Mouse (Mus musculus) liver, postnatal 0 days (tissue): ENCODE measurements at regions not wholly inside any gene's neighbourhood (a gene's known extent, or its start where the extent isn't known, plus 50 kb on each side); places are given as distances from the start of the nearest gene placed in this dataset.

Source experiments
- ATAC-seq: fragments of 200-750 bp; cut with Nextera tagmentation; 2 replicates; pipeline ENCODE4 v1.8.0; 2017; ENCODE audit warnings: mild to moderate bottlenecking, moderate library complexity
- DNase-seq: peaks from one replicate; pipeline ENCODE4 v3.0.0-alpha.2; 2016
- H3K27ac ChIP-seq: fragments of 300-500 bp; sonication (generic); 2 replicates; pipeline ENCODE4 v1.5.1; 2014; ENCODE audit warnings: antibody characterized with exemption, moderate library complexity, mild to moderate bottlenecking, low read depth
- H3K27me3 ChIP-seq: fragments of 300-500 bp; sonication (generic); 2 replicates; pipeline ENCODE4 v1.6.1; 2014; ENCODE audit warnings: low read length, control low read depth, mixed read lengths; ENCODE audit not compliant: insufficient read depth
- H3K36me3 ChIP-seq: fragments of 300-500 bp; sonication (generic); replicated peaks from 2 replicates; pipeline ENCODE4 v1.6.1; 2014; ENCODE audit warnings: mild to moderate bottlenecking, control low read depth, low read length, moderate library complexity, mixed read lengths; ENCODE audit not compliant: insufficient read depth
- H3K4me1 ChIP-seq: fragments of 300-500 bp; sonication (generic); 2 replicates; pipeline ENCODE4 v1.6.1; 2014; ENCODE audit warnings: antibody characterized with exemption, mild to moderate bottlenecking, control low read depth; ENCODE audit not compliant: insufficient read depth
- H3K4me2 ChIP-seq: fragments of 300-500 bp; sonication (generic); 2 replicates; pipeline ENCODE4 v1.6.1; 2014; ENCODE audit warnings: low read depth, mild to moderate bottlenecking, low read length, moderate library complexity, mixed read lengths
- H3K4me3 ChIP-seq: fragments of 300-500 bp; sonication (generic); 2 replicates; pipeline ENCODE4 v1.5.1; 2014; ENCODE audit warnings: low read depth, low read length
- H3K9ac ChIP-seq: fragments of 300-500 bp; sonication (generic); replicated peaks from 2 replicates; pipeline ENCODE4 v1.6.1; 2014; ENCODE audit warnings: mild to moderate bottlenecking, moderate library complexity
- H3K9me3 ChIP-seq: fragments of 300-500 bp; sonication (generic); 2 replicates; pipeline ENCODE4 v1.6.1; 2016; ENCODE audit warnings: mild to moderate bottlenecking, control low read depth, low read length, mixed read lengths
- CTCF ChIP-seq: sonication (generic); IDR thresholded peaks from 2 replicates; pipeline ENCODE4 v1.5.1; 2016; ENCODE audit warnings: antibody characterized with exemption, low read depth
- EP300 ChIP-seq: IDR thresholded peaks from 2 replicates; pipeline ENCODE4 v1.6.1; 2016; ENCODE audit warnings: antibody characterized with exemption, low read depth, mild to moderate bottlenecking
- WGBS: fragments of 180-500 bp; shearing (Covaris S2); extraction: QIAGEN DNeasy Blood & Tissue Kit; methylation state at CpG from one replicate; pipeline ENCODE4 v1.1.7; 2014; ENCODE audit not compliant: insufficient replicate concordance; 5-methylcytosine and 5-hydroxymethylcytosine counted together

DNA sequence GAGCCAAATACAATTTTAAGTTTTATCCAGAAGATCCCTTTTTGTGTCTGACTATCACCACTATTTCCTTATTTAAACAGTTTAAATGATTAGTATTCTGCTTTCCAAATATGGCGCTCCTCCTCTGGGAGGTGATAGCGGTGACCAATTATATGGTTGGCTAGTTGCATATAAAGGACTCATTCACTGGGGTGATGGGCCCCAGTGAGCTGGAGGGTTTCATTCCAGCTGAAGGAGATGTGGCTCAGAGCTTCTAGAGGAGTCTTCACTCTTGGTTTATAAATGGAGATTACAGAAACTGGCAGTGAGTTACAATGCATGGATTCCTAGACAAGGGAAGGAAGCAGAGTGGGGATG lies 50.7 kb upstream of the Gm7361 start:
- ATAC-seq: no peak

DNA sequence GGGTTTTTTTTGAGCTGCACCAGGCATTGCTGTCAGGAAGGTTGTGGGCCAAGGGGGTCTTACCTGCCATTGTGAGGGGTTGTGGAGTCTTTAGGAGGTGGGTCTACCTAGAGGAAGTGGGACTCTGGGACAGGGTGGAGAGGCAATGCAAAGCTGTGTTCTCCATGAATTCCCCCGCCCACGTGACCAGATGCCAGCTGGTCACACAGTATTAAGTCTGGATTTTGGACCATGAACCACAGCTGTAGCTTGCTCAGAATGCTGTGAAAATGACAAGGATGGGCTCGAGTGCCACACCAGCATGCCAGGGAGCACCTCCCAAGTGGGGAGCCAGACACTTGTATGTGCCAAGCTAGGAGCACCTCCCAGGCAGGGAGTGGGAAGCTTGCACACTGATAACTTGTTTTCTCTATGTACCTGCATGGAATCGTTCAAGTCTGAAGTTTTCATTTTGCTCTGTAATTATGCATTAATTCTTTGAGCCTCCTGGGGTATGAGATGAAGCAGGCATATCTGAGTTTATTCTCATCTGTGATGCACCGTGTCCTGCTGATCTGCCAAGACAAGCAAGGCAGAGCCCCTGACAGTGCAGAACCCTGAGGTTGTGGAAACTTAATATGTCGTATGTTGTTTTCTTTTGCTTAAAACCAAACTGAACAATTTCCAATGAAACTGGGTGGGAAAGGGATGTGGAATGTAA lies 51.3 kb upstream of the Gm7361 start:
- 78% methylated on average over 6 of the region's 6 CpGs for WGBS
- no peak for ATAC-seq

More for the DNA sequence above, 50.7 kb upstream of the Gm7361 start:
- H3K36me3 ChIP-seq: no peaks in the 10 kb centered on the region
- WGBS: 84% methylated on average over 2 of the region's 2 CpGs
- H3K4me3 ChIP-seq: no peak overlapping the region
- H3K4me2 ChIP-seq: no peak overlapping the region
- no peak overlapping the region for H3K27ac ChIP-seq
- TF ChIP-seq EP300 (no peak), CTCF (no peak)
- no peak for DNase-seq
- H3K9me3 ChIP-seq: no peaks in the 10 kb centered on the region
- no peaks in the 10 kb centered on the region for H3K27me3 ChIP-seq
- H3K4me1 ChIP-seq: no peaks in the 10 kb centered on the region
- no peak overlapping the region for H3K9ac ChIP-seq

DNA sequence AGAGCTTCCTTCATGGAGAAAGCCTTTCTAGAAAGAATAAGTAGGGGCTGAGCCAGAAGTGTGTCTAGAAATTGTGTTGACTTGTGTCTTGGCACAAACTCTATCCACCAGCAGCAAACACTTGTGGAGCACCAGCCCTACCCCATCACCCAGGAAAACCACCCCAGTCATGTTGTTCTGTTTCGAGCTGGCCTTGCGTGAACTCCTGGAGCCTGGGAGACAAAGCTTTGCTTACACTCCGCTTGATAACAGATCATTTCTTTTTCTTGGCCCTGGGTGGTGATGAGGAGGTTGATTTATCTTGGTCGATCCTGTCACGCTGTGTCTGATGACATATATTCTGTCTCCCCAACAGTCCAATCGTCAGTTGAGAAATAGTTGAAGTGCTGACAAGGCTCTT lies 55.0 kb upstream of the Gm7361 start:
- H3K9me3 ChIP-seq: no peaks in the 10 kb centered on the region
- no peak for TF ChIP-seq EP300
- TF ChIP-seq CTCF: no peak
- no peak for ATAC-seq
- DNase-seq: no peak
- no peaks in the 10 kb centered on the region for H3K27me3 ChIP-seq
- no peak overlapping the region for H3K9ac ChIP-seq
- no peak overlapping the region for H3K4me2 ChIP-seq
- H3K27ac ChIP-seq: no peak overlapping the region
- no peak overlapping the region for H3K4me3 ChIP-seq
- H3K4me1 ChIP-seq: no peaks in the 10 kb centered on the region
- no peaks in the 10 kb centered on the region for H3K36me3 ChIP-seq
- WGBS: 75% methylated on average over 6 of the region's 6 CpGs

More for the DNA sequence above, 51.3 kb upstream of the Gm7361 start:
- H3K27me3 ChIP-seq: no peaks in the 10 kb centered on the region
- H3K4me1 ChIP-seq: no peaks in the 10 kb centered on the region
- no peaks in the 10 kb centered on the region for H3K36me3 ChIP-seq
- no peak overlapping the region for H3K4me2 ChIP-seq
- no peak overlapping the region for H3K4me3 ChIP-seq
- DNase-seq: no peak
- H3K9ac ChIP-seq: no peak overlapping the region
- H3K27ac ChIP-seq: no peak overlapping the region
- H3K9me3 ChIP-seq: no peaks in the 10 kb centered on the region
- TF ChIP-seq CTCF: no peak
- no peak for TF ChIP-seq EP300

DNA sequence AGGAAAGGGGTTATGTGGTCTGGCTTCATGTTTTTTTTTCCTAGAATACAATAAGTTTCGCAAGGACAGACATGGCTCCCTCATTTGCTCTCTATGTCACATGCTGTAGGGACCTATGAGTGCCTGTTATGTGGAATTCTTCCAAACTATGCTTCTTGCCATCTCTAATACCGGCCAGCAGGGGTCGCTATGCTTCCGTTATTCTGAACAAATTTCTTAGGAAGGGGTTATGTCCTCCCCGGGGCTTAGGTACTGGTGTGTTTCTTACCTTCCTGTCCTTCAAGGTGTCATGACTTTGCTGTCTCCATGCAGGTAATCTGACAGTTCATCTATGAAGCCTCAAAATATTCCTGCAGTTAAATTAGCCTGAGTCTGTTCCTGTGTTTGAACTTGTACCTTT lies 68.1 kb upstream of the Gm7361 start:
- H3K4me2 ChIP-seq: no peak overlapping the region
- no peak overlapping the region for H3K4me3 ChIP-seq
- H3K36me3 ChIP-seq: no peaks in the 10 kb centered on the region
- H3K27ac ChIP-seq: no peak overlapping the region
- 11% methylated on average over 5 of the region's 5 CpGs for WGBS
- no peaks in the 10 kb centered on the region for H3K9me3 ChIP-seq
- no peaks in the 10 kb centered on the region for H3K4me1 ChIP-seq
- H3K27me3 ChIP-seq: no peaks in the 10 kb centered on the region
- ATAC-seq (no peak), DNase-seq (no peak)
- TF ChIP-seq EP300: no peak
- TF ChIP-seq CTCF: peak; percentile 49
- H3K9ac ChIP-seq: no peak overlapping the region

DNA sequence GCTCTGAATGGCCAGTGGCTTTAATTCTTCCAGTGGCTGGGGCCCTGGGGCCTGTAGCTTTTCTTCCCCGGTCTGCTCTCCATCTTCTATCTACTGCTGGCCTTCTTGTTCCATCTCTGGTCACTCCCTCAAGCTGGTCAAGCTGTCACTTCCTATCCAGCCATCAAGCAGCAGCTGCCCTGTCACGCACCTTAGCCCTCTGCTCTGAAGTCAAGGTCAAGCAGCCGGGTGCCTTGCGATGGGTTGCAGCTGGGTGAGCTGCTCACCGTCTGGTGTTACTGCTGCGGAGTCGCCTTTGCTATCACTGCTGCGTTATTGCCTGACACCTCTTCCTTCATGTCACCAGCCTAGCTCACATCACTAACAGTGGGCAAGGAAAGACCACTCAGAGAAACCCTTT lies 66.0 kb upstream of the Gm10220 start:
- Histone ChIP-seq H3K4me2 (no peak overlapping the region), H3K4me1 (no peaks in the 10 kb centered on the region), H3K9ac (no peak overlapping the region), H3K36me3 (no peaks in the 10 kb centered on the region), H3K4me3 (no peak overlapping the region), H3K27me3 (no peaks in the 10 kb centered on the region), H3K9me3 (no peaks in the 10 kb centered on the region), H3K27ac (no peak overlapping the region)
- TF ChIP-seq CTCF (no peak), EP300 (no peak)
- WGBS: 55% methylated on average over 8 of the region's 8 CpGs
- ATAC-seq (no peak), DNase-seq (no peak)

DNA sequence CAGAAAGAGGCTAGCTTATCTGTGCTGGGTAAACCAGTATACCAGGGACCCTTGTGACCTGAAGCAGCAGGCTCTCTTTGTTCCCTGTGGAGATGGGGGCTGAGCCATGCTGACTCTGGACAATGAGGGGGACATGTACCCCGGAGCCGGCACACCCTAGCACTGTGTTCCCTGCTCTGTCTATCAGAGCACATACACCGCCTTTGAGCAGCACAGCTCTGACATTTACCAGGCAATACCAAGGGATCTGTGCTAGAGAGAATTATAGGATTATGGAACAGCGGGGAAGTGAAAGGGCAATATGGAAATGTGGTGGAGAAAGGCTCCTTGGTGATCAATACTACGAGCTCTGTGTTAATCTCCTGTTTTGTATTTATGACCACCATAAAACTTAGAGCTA lies 64.2 kb upstream of the Gm10220 start:
- no peak overlapping the region for H3K4me3 ChIP-seq
- H3K36me3 ChIP-seq: no peaks in the 10 kb centered on the region
- ATAC-seq (no peak), DNase-seq (no peak)
- no peak overlapping the region for H3K27ac ChIP-seq
- 24% methylated on average over 5 of the region's 5 CpGs for WGBS
- H3K27me3 ChIP-seq: no peaks in the 10 kb centered on the region
- no peaks in the 10 kb centered on the region for H3K4me1 ChIP-seq
- H3K9ac ChIP-seq: no peak overlapping the region
- TF ChIP-seq EP300: no peak
- TF ChIP-seq CTCF: no peak
- H3K4me2 ChIP-seq: no peak overlapping the region
- H3K9me3 ChIP-seq: no peaks in the 10 kb centered on the region

DNA sequence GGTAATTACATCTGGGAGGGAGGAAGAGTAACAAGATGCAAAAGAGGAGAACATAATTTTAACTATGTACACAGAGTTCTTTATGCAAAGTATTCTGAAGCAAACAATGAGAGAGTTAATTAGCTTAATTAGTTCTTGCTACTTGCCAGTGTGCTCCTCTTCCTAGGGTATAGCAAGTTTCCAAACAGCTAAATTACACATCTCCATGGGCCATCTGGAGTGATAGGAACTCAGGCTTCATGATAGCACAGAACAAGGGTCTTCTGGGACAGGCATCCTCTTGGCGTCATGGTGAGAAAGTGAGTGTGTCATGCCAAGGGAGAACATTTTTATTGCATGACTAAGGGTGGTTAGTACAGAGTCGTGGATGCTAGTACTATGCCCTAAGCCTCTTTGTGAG lies 54.8 kb upstream of the Gm10220 start:
- TF ChIP-seq CTCF: no peak
- H3K4me2 ChIP-seq: no peak overlapping the region

More for the DNA sequence above, 54.8 kb upstream of the Gm10220 start:
- H3K27ac ChIP-seq: no peak overlapping the region
- no peaks in the 10 kb centered on the region for H3K4me1 ChIP-seq
- no peaks in the 10 kb centered on the region for H3K27me3 ChIP-seq
- ATAC-seq: no peak
- H3K4me3 ChIP-seq: no peak overlapping the region
- H3K36me3 ChIP-seq: no peaks in the 10 kb centered on the region
- DNase-seq: no peak
- no peaks in the 10 kb centered on the region for H3K9me3 ChIP-seq
- no peak overlapping the region for H3K9ac ChIP-seq
- WGBS: 70% methylated on average over 2 of the region's 2 CpGs
